Mouse (Mus musculus) MN1 (cell line): ENCODE data around the gene Ngf.

Experiments
- DNase-seq: peaks from one replicate; pipeline ENCODE4 v3.0.0-alpha.2; 2016; ENCODE audit warnings: low spot score

The Ngf gene

DNA sequence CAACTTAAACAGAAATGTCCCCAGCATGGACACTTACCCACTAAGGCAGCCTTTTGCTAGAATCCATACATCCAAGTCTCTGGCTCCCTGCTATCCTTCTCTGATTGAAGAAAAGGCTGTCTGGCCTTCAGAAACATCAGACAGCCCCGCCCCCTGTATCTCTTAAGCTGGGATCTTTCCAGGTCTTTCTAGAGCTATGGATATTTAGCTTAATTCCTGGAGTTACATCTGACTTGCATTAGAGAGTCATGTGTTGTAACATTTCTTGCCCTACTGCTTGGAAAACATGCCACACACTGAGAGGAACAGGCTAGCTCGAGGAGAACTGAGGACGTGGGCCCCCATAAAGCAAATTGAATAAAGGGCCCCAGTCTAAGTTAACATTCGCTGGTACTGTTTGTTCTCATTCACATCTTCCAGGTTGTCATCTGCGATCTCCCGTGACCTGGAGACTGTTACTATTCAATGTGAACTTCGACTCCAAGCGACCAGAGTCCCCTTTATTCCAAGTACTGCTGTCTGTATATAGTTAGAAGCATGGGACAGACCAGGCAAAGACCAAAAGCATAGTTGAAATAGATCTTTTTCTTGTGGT is 38.0 kb downstream of the Ngf start:
- no peak for DNase-seq

DNA sequence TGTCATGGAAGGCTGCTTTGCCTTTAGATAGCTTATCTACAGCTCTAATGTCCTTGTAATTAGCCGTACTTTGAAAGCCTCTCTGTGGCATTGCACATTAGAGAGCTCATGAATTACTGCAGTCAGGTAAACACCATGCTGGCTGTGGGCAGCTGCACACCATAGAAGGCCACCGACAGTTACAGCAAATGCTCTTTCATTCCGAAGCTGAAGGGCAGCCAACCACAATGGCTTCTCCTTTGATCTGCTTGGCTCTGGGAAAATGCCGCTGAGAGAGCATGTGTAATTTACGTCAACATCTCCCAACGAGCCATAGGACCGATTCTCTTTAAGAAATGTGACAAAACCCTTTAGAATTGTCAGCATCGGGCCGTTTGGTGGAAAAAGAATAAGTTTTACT is 38.7 kb downstream of the Ngf start:
- DNase-seq, result no peak

DNA sequence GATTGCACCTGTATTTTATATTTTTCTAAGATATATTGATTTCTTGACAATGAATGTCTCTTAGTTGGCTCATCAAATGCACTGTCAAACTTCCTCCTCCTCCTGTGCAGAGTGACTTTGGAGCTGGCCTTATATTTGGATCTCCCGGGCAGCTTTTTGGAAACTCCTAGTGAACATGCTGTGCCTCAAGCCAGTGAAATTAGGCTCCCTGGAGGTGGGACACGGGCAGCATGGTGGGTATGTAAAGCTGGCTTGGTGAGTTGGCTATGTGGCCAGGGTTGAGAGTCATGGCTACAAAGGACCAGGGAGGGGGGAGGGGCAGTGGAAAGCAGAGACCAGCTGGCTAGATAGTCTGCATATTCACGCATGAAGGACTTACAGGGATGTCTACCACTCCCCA is 39.9 kb downstream of the Ngf start:
- no peak for DNase-seq

DNA sequence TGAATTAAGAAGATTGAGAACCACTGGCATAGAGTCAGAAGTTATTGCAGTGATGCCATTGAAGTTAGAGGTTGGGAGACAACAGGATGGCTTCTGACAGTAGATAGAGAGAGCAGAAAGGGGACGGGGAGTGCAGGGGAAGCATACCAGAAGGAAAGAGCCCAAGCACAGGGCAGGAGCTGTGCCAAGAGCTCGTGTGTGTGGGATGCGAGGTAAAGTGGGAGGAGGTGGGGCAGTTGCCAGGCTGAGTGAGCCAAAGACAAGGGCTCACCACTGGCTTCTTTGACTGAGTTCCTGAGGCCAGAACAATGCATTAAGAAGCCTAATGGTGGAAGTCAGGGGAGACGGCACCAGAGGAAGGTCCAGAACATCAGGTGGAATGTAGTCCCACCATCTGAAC is 47.2 kb downstream of the Ngf start:
- DNase-seq, result no peak

DNA sequence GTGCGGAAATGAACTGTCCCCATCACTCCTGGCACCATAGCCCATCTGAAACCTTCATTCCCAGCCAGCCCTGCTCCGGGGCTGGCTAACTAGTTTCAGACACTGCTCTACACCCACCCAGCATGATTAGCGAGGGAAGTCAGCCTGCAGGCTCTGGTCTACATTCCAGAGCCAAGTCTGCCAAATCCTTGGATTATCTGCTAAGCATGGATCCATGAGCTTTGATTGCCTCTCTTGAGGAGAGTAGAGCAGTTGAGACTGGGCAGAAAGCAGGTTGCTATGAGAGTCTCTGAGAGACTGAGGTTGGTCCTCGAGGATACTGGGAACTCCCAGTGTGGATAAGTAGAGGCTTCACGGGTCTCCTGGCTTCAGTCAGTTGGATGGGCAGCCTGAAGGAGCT is 51.3 kb downstream of the Ngf start:
- no peak for DNase-seq

DNA sequence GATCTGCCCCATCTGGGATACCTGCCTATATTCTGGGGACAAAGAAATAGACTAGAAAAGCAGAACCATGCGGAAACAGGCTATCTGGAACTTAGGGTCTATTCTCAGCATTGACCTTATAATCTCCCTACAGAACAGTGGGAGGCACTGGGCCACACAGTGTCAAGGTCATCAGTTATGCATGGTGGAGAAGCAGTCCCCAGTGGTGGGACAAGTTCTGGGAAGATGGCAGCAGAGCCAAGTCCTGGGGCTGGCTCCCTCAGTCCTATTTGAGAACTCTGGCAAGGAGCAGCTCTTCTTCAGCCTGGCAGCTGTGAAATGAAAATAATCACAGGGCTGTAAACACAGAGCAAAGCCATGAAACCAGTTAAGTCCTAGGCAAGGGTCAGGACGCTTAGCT is 54.0 kb downstream of the Ngf start:
- DNase-seq, result no peak

DNA sequence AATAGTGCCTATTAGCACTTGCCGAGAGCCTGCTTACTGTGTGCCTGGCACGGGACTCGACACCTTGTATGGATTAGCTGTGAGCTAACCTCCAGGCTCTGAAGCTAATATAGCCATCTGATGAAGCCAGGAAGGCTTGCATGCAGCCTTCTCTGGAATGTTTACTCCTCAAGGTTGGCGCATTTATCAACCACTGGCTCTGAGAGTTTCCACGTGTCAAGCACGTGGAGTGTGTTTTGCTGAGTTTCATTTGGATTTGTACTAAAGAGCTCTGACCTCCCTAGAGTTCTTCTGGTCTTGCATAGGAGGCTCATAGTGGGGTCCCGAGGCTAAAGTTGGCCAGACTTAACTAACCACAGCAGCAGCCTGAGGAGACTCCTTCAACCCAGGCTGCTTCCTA is 55.2 kb downstream of the Ngf start:
- DNase-seq, result no peak

DNA sequence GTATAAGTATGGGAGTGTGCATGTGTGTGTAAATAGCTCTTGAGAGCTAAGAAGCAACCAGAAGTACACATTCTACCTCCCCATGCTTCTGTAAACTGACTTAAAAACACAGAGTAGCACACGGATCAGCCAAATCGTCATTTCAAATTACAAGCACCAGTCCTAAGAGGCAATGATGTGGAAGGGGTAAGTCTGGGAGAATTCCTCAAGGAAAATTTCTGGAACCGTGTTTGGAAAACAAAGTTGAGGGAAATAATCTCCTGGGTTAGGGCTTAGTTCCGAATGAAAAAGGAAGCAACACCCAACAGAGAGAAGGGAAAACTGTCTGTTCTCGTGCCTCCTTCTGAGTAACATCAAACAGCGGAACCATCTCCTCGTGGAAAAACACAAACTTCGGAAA is 56.1 kb downstream of the Ngf start:
- no peak for DNase-seq

DNA sequence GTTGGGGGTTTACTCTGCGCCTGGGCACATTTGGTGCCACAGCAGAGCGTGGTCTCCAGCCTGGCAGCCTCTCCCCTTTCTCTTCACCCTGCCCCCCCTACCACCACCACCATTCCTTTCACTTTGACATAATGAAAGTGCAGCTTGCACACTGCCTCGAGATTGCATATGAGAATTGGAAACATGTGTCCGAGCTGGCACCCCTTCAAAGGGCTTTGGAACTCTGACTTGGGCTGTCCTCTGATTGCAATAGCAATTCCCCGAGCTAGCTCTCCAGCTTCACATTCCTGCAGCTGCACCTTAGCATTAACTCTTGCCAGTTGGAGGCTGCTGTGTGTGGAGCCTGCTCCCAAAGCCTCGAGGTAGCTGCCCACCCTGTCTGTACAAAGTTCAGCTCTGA is 56.8 kb downstream of the Ngf start:
- no peak for DNase-seq

DNA sequence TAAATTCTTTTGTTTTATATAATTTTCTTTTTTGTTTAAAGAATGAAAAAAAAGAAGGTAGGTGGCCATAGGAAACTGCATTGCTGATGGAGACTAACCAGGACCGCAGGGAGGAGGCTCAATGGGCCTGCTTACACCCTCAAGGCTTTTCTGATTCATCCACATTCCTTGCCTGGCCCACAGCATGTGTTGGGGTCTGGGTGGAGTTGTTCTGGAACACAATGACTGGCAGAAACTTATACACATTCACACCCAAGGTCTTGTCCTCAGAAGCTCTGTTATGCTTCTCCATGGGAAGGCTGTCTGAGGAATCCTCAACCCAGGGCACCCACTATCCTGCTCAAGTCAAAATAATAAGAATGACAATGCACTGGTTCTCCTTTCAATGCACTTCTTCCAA is 65.0 kb downstream of the Ngf start:
- no peak for DNase-seq

DNA sequence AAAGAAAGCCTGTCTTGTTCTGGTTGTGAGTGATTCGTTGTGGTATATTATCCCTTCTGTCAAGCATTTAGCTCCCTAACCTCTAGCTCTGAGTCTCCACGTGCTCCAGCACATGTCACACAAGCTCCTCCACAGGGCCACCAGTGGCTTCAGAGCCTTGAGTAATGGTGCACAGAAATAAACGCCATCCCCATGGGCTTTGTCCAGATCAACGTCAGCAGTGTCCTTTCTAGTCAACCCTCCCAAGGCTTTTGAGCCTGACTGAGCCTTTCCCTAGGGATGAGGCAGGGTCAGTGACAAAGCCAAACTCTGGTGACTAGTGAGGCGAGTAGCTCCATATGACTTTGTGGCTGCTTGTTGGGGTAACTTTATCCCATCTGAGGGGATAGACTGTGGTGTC is 73.9 kb downstream of the Ngf start:
- no peak for DNase-seq

DNA sequence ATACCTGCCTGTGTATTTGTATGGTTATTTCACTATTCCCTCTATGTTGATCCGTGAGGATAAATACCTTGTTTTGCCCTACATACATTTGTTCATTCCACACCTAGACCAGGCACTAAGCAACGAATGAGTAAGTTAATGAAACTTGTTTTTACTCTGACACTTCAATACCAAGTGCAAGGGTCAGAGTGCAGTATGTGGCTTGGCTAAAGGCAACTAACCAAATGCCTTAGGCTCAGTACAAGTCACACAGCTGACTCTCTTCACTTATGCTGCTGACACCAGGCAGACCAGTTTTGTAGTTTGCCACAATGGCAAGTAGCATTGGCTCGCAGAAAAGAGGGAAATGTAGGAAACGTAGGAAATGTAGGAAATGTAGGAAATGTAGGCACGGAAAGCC is 77.8 kb downstream of the Ngf start:
- DNase-seq, result no peak

DNA sequence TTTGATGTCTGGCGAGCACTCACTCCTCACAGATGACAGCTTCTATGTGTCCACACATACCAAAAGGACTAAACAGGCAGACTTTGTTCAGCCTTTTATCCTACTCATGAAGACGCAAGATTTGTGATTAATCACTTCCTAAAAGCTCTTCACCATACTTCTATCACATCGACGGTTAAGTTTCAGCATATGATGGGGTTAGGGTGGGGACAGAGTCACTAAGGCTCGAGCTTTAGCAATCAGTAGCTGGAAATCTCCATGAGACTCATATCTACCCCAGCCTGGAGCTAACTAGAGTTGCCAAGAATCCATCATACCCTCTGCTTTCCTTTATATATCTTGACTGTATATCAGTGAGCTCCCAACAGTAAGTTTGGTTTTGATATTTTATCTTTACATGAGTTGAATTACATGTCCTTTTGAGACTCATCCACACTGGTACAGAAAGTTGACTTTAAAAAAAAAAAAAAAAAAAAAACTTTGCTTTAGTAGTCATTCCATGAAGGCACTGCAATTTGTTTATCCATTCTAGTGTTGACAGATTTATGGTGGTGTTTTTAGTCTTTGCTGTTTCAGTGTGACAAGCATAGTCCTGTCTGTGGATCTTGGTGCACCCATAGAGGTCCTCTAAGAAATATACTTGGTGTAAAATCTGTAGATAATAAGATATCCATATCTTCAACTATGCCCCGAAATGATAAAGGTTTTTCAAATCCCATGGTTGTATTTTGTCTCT is 84.4 kb downstream of the Ngf start:
- DNase-seq, result no peak

DNA sequence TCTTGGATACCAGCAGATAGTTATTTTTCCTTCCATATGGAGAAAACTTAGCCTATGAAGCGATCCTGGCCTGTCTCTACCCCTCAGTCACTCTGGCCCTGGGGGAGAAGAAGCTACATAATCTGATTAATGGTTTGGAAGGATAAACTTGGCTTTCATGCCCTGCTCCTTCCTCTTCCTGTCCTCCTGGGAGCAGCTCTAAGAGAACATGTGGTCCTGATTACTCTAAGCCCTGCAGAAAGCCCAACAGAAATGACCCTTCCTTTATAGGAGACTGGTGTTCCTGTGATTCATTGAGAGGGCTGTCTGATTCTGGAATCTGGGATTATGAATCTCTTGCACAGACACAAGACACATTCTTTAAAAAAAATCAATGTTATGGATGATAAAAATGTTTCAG is 86.4 kb downstream of the Ngf start:
- no peak for DNase-seq

DNA sequence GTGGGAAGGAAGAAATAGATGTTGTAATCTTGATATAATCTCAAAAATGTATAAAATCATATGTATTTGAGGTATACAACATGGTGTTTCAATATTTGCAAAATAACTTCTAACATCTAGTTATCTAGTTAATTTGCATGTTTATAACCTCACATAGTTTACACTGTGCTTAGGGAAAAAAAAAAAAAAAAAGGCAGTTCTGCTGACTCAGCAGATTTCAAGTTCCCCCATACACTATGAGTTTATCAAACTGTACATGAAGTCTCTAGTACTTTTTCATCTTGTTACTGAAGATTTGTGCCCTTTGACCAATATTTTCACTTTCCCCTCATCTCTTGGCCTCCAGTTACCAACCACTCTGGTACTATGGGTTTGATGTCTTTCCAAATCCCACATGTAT is 86.9 kb downstream of the Ngf start:
- DNase-seq, result no peak
